Mouse (Mus musculus): Measurements from ENCODE around the gene Gm13088. TPM values are rescaled to one million over a fixed set of nuclear protein-coding genes. Genes with fewer than 3 reads are reported as not detected.
"Not testable (repeated sequence)": the region's sequence is repeated elsewhere in the genome, so short reads cannot be mapped to it uniquely, and the experiment has no call there.

The Gm13088 gene
- polyA plus RNA-seq (2015; fragmentation: Nextera tagmentation; extraction: Ambion mirVana) = not detected in 2 replicates

GRCm38 (mm10) chr4:143657146-143657545, at the start of gene Gm13088:
Gene Gm13088, minus strand, starts transcription at chr4:143657246.
- H3K4me2 ChIP-seq; H3K4me1 ChIP-seq (replicated peaks); ATAC-seq (ENCODE audit: low FRiP score); H3K36me3 ChIP-seq; H3K4me3 ChIP-seq; H3K27ac ChIP-seq; H3K27me3 ChIP-seq; H3K9ac ChIP-seq: not testable (repeated sequence)
- peaks cover 20% of the 10 kb centered on the region for H3K9me3 ChIP-seq

- Histone ChIP-seq H3K4me1 (replicated peaks) (no peaks in the 10 kb centered on the region), H3K36me3 (no peaks in the 10 kb centered on the region), H3K9ac (no peak within 1 kb of the TSS), H3K4me3 (no peak within 1 kb of the TSS), H3K9me3 (peaks cover 40% of the 10 kb centered on the region), H3K27ac (no peak within 1 kb of the TSS), H3K27me3 (no peaks in the 10 kb centered on the region), H3K4me2 (no peak within 1 kb of the TSS)
- 86% methylated on average over 2 of the region's 2 CpGs for whole genome bisulfite sequencing
- no peak for ATAC-seq (ENCODE audit: low FRiP score)
These were observed 45.6 kb upstream of the Gm13088 start, which contains the start of gene Gm13089 for GRCm38 (mm10) chr4:143702611-143703010. Gene Gm13089, minus strand, starts transcription at chr4:143702711.

- not testable (repeated sequence) for ATAC-seq (ENCODE audit: low FRiP score); H3K4me2 ChIP-seq; H3K4me3 ChIP-seq; H3K36me3 ChIP-seq; H3K9ac ChIP-seq; H3K4me1 ChIP-seq (replicated peaks); H3K27me3 ChIP-seq; H3K27ac ChIP-seq
- WGBS = 79% methylated on average over 4 of the region's 4 CpGs
- peaks cover 17% of the 10 kb centered on the region for H3K9me3 ChIP-seq
These were observed 38.9 kb downstream of the Gm13088 start for GRCm38 (mm10) chr4:143618101-143618500.

GRCm38 (mm10) chr4:143614703-143615102, 42.3 kb downstream of the Gm13088 start, which contains the start of gene Gm13083:
Gene Gm13083, plus strand, starts transcription at chr4:143615003.
- H3K4me1 ChIP-seq (replicated peaks); H3K9ac ChIP-seq; H3K4me3 ChIP-seq; H3K4me2 ChIP-seq; H3K36me3 ChIP-seq; H3K27me3 ChIP-seq; H3K27ac ChIP-seq; ATAC-seq (ENCODE audit: low FRiP score): not testable (repeated sequence)
- H3K9me3 ChIP-seq = peaks cover 10% of the 10 kb centered on the region; the same call in 1 of the 2 replicates

- 0 out of 2 replicates have a peak, but pooled peaks cover 11% of the 10 kb centered on the region for H3K9me3 ChIP-seq
- not testable (repeated sequence) for H3K4me2 ChIP-seq; H3K36me3 ChIP-seq; H3K27ac ChIP-seq; H3K4me1 ChIP-seq (replicated peaks); ATAC-seq (ENCODE audit: low FRiP score); H3K9ac ChIP-seq; H3K4me3 ChIP-seq; H3K27me3 ChIP-seq
- 88% methylated on average over 9 of the region's 9 CpGs for WGBS
These were observed 45.1 kb downstream of the Gm13088 start for GRCm38 (mm10) chr4:143611927-143612326.

Other genes with a start within 250 kb of the Gm13088 start
- gene Pramef8, start 244.8 kb downstream of the Gm13088 start, polyA plus RNA-seq (2015; fragmentation: Nextera tagmentation; extraction: Ambion mirVana) = 23.5 and 26.6 TPM in 2 replicates
- not detected in 2 replicates for gene Oog4, start 206.9 kb downstream of the Gm13088 start, polyA plus RNA-seq (2015; fragmentation: Nextera tagmentation; extraction: Ambion mirVana)
- not detected in 2 replicates for gene Gm13043, start 145.9 kb downstream of the Gm13088 start, polyA plus RNA-seq (2015; fragmentation: Nextera tagmentation; extraction: Ambion mirVana)
- not detected in 2 replicates for gene Gm13040, start 121.3 kb downstream of the Gm13088 start, polyA plus RNA-seq (2015; fragmentation: Nextera tagmentation; extraction: Ambion mirVana)
- not detected in 2 replicates for gene BC080695, start 105.5 kb downstream of the Gm13088 start, polyA plus RNA-seq (2015; fragmentation: Nextera tagmentation; extraction: Ambion mirVana)
- not detected in 2 replicates for gene Gm13057, start 105.5 kb downstream of the Gm13088 start, polyA plus RNA-seq (2015; fragmentation: Nextera tagmentation; extraction: Ambion mirVana)
- gene Gm13083, start 42.2 kb downstream of the Gm13088 start, polyA plus RNA-seq (2015; fragmentation: Nextera tagmentation; extraction: Ambion mirVana) = not detected in 2 replicates
- not detected in 2 replicates for gene Gm13089, start 45.5 kb upstream of the Gm13088 start, polyA plus RNA-seq (2015; fragmentation: Nextera tagmentation; extraction: Ambion mirVana)
- gene Gm13078, start 62.2 kb upstream of the Gm13088 start, polyA plus RNA-seq (2015; fragmentation: Nextera tagmentation; extraction: Ambion mirVana) = not detected in 2 replicates
- gene Gm13023, start 132.1 kb upstream of the Gm13088 start, polyA plus RNA-seq (2015; fragmentation: Nextera tagmentation; extraction: Ambion mirVana) = not detected in 2 replicates
- gene Gm13084, start 158.8 kb upstream of the Gm13088 start, polyA plus RNA-seq (2015; fragmentation: Nextera tagmentation; extraction: Ambion mirVana) = not detected in 2 replicates
- not detected in 2 replicates for gene Gm13103, start 189.3 kb upstream of the Gm13088 start, polyA plus RNA-seq (2015; fragmentation: Nextera tagmentation; extraction: Ambion mirVana)
- gene Pramef6, start 243.1 kb upstream of the Gm13088 start, polyA plus RNA-seq (2015; fragmentation: Nextera tagmentation; extraction: Ambion mirVana) = not detected in 2 replicates

All from hindbrain, embryonic 13.5 days (tissue).